Mouse (Mus musculus): ENCODE data around the gene Recql5.
A peak's percentile ranks its signal among the peaks of the same experiment; 100 is the strongest.

Gene Recql5

GRCm38 (mm10) chr11:115941980-115942379, 8.7 kb upstream of the Recql5 start:
- ATAC-seq (ENCODE audit: insufficient number of reproducible peaks, low FRiP score, low TSS enrichment): no peak

DNA sequence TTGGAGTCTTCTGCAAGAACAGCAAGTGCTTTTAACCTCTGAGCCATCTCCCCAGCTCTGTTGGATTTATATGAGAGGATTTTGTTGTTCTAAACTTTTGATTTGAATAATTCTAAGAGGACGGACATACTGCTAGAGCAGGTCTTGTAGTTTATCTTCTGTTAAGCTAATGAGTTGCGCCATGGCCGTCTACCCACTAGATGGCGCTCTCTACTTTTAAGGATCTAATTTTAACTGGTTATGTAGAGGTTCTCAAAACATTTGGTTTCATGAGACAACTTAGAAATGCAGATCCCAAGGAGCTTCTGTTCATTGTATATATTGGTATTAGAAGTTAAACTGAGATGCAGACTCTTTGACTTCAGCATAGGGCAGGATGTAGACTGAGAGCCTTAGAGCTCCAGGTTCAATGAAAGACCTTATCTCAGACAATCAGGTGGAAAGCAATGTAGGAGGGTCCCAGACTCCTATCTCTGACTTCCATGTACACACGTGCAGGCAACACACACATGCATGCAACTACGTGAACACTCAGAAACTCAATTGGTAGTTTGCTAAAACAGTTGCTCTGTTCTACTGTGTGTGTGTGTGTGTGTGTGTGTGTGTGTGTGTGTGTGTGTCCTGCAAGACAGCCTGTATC, 6.5 kb upstream of the Recql5 start:
- ATAC-seq (ENCODE audit: insufficient number of reproducible peaks, low FRiP score, low TSS enrichment): no peak

GRCm38 (mm10) chr11:115933747-115934110, 452 bp upstream of the Recql5 start:
- ATAC-seq (ENCODE audit: insufficient number of reproducible peaks, low FRiP score, low TSS enrichment): peak; percentile 20; the same call in 1 of the 2 replicates

- no peak for ATAC-seq (ENCODE audit: insufficient number of reproducible peaks, low FRiP score, low TSS enrichment)
These were observed 2.0 kb downstream of the Recql5 start for GRCm38 (mm10) chr11:115931235-115931634.

- ATAC-seq (ENCODE audit: insufficient number of reproducible peaks, low FRiP score, low TSS enrichment): no peak
These were observed 3.5 kb downstream of the Recql5 start for GRCm38 (mm10) chr11:115929818-115930217.

- no peak for ATAC-seq (ENCODE audit: insufficient number of reproducible peaks, low FRiP score, low TSS enrichment)
These were observed 4.2 kb downstream of the Recql5 start for GRCm38 (mm10) chr11:115929031-115929430.

DNA sequence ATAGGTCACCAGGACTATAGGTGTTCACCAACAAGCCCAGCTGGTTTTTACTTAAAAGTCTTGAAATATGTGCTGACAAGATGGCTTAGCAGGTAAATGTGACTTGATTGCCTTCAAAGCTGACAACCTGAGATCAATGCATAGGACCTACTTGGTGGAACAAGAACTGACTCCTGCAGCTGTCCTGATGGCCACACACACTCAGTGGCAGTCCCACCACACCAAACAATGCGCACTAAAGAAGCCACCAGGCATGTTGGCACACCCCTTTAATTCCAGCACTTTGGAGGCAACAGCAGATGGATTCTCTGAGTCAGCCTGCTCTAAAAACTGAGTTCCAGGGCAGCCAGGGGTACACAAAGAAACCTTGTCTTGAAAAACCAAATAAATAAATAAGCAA, 11.3 kb downstream of the Recql5 start:
- ATAC-seq (ENCODE audit: insufficient number of reproducible peaks, low FRiP score, low TSS enrichment): no peak

- ATAC-seq (ENCODE audit: insufficient number of reproducible peaks, low FRiP score, low TSS enrichment): no peak
These were observed 13.0 kb downstream of the Recql5 start for GRCm38 (mm10) chr11:115920110-115920818.

GRCm38 (mm10) chr11:115919073-115919472, 14.2 kb downstream of the Recql5 start:
- no peak for ATAC-seq (ENCODE audit: insufficient number of reproducible peaks, low FRiP score, low TSS enrichment)

GRCm38 (mm10) chr11:115918637-115919036, 14.6 kb downstream of the Recql5 start:
- ATAC-seq (ENCODE audit: insufficient number of reproducible peaks, low FRiP score, low TSS enrichment): no peak

DNA sequence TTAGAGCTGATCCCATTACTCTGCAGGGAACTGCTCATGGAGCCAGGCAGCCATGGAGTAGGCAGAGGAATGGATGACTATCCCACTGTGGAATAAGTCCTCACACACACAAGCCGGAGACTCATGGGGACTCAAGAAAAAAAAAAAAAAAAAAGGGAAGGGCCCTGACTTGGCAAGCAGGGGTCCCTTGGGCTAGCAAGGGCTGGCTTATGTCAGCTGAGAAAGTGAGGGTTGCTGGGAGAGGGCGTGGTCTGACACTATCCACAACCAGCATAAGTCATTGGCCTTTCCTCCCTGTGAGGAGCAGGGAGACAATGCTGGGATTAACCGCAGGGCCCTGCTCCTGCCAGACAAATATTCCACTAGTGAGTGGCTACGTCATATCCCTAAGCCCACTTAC, 16.7 kb downstream of the Recql5 start:
- no peak for ATAC-seq (ENCODE audit: insufficient number of reproducible peaks, low FRiP score, low TSS enrichment)

GRCm38 (mm10) chr11:115911632-115912376, 21.5 kb downstream of the Recql5 start, which contains the start of gene Smim6:
Gene Smim6 (plus strand): TSS chr11:115912017.
- ATAC-seq (ENCODE audit: insufficient number of reproducible peaks, low FRiP score, low TSS enrichment): no peak

GRCm38 (mm10) chr11:115911134-115911561, 22.1 kb downstream of the Recql5 start:
- ATAC-seq (ENCODE audit: insufficient number of reproducible peaks, low FRiP score, low TSS enrichment): no peak

DNA sequence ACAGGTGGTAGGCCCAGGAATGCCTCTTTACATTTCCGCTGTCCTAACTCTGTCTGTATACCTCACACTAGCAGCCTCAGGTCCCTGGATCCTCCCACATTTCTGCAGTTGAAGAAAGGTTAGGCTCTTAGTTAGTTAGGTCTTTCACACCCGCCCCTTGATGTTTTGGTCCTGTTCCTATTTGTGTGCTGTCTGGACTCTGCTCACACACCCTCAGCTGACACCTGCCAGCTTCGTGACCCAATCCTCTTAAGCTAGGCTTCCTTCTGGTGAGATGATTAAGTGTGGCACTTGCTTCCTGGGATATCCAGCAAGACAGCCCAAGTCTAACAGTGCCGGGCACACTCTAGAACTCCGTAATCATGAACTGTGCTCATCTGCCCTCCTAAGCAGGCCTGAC, 26.8 kb downstream of the Recql5 start:
- ATAC-seq (ENCODE audit: insufficient number of reproducible peaks, low FRiP score, low TSS enrichment): no peak

DNA sequence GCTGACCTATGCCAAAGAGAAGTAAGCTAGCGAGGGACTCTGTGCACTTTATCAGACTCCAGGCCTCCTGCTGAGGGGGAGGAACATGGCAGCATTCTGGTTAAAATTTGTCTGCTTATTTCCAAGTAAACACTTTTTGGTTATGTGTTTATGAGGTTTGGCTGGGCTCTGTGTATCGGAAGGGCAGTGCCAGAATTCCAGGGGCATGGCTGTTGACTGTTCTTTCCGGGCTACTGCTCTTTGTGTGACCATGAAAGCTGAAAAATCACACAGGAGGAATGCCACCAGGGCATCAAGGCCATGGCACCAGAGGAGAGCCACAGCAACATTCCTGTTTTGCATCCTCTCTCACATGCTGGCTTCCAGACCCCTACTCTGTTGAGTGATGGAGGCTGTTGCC, 27.2 kb downstream of the Recql5 start:
- ATAC-seq (ENCODE audit: insufficient number of reproducible peaks, low FRiP score, low TSS enrichment): no peak

- ATAC-seq (ENCODE audit: insufficient number of reproducible peaks, low FRiP score, low TSS enrichment): no peak
These were observed 28.1 kb downstream of the Recql5 start for GRCm38 (mm10) chr11:115904956-115905790.

- no peak for ATAC-seq (ENCODE audit: insufficient number of reproducible peaks, low FRiP score, low TSS enrichment)
These were observed 28.9 kb downstream of the Recql5 start for GRCm38 (mm10) chr11:115904231-115904955.

- ATAC-seq (ENCODE audit: insufficient number of reproducible peaks, low FRiP score, low TSS enrichment): no peak
These were observed 29.7 kb downstream of the Recql5 start for GRCm38 (mm10) chr11:115903384-115904230.

DNA sequence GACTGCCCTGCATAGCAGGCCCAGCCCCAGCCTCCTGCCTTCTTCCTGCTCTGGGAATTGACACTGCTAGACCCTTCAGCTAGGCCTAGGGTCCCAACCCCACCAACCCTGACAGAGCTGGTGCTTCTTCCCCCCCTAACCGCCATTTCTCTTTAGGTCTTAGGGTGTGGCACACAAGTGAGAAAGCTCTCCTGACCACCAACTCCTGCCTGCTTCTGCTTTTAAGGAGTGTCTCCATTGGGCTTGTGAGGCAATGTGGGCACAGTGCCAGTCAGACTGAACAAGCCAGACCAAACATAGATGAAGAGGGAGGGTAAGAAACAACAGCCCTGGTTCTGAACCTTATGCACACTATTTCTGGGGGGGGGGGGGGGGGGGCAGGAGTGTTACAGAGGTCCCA, 30.4 kb downstream of the Recql5 start:
- no peak for ATAC-seq (ENCODE audit: insufficient number of reproducible peaks, low FRiP score, low TSS enrichment)

Data from cerebellum, adult (tissue).